Mouse (Mus musculus): Measurements from ENCODE around the gene Gcm1.

The Gcm1 gene

GRCm38 (mm10) chr9:78096376-78096775 lies 44.7 kb downstream of the Gcm1 start:
- CTCF ChIA-PET, result interaction anchor here (0.7 kb wide), 1 partner anchor 44 kb away, joined by 9 read pairs; no protein-coding TSS in a partner anchor

GRCm38 (mm10) chr9:78100956-78101355 lies 49.2 kb downstream of the Gcm1 start:
- CTCF ChIA-PET, result no interaction called here

DNA sequence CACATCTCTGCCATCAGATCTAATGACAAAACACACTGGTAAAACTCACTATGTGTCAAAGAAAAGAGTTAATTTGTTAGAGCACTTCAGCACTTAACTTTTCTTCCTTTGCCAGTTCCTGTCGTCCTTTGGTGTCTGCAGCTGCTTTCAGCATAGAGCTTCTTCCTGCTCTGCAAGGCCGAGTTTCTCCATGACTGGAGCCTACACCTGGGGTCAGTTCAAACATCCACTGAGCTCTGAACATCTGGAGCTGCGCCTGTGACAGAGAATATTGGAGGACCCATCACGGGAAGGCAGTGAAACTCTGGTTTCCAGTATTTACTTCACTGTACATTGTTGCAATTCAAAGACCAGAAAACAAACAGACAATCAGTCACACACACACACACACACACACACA lies 49.7 kb downstream of the Gcm1 start:
- CTCF ChIA-PET, result no interaction called here

GRCm38 (mm10) chr9:78103965-78104560 lies 52.3 kb downstream of the Gcm1 start:
- CTCF ChIA-PET, result no interaction called here

- CTCF ChIA-PET, result interaction anchor here (0.7 kb wide), 1 partner anchor 39 kb away, joined by 3 read pairs; no protein-coding TSS in a partner anchor
Observed at GRCm38 (mm10) chr9:78104973-78105372, 53.2 kb downstream of the Gcm1 start.

DNA sequence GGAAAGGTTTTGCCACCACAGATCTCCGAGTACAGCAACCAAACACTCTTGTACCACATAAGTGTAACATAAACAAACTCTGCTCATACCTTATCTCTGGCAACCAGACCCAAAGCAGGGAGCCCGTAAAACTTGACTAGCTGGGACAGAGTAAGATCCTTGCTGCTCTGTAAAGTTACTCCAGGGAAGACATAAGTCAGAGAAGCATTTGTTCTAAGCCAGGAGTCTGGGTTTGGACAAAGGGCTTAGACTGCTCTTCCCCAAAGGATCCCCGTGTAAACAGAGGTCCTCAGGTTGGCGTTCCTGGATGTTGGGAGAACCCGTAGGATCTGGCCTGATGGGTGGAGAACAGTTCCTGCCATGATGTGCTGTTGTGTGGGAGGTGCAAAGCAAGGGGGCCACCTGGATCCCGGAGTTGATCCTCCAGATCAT lies 53.8 kb downstream of the Gcm1 start:
- CTCF ChIA-PET, result interaction anchor here (0.7 kb wide), 1 partner anchor 39 kb away, joined by 3 read pairs; no protein-coding TSS in a partner anchor

DNA sequence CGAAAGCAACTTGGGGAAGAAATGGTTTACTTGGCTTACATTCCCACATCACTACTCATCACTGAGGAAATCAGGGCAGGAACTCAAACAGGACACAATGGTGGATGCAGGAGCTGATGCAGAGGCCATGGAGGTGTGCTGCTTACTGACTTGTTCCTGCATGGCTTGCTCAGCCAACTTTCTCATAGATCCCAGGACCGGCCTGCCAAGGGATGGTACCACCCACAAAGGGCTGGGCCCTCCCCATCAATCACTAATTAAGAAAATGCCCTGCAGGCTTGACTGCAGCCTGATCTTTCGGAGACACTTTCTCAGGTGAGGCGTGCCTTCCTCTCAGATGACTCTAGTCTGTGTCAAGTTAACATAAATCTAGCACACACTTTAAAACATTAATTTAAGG lies 55.1 kb downstream of the Gcm1 start:
- CTCF ChIA-PET, result no interaction called here

GRCm38 (mm10) chr9:78107582-78107911 lies 55.8 kb downstream of the Gcm1 start:
- CTCF ChIA-PET, result interaction anchor here (0.7 kb wide), 1 partner anchor 112 kb away, joined by 8 read pairs; no protein-coding TSS in a partner anchor

DNA sequence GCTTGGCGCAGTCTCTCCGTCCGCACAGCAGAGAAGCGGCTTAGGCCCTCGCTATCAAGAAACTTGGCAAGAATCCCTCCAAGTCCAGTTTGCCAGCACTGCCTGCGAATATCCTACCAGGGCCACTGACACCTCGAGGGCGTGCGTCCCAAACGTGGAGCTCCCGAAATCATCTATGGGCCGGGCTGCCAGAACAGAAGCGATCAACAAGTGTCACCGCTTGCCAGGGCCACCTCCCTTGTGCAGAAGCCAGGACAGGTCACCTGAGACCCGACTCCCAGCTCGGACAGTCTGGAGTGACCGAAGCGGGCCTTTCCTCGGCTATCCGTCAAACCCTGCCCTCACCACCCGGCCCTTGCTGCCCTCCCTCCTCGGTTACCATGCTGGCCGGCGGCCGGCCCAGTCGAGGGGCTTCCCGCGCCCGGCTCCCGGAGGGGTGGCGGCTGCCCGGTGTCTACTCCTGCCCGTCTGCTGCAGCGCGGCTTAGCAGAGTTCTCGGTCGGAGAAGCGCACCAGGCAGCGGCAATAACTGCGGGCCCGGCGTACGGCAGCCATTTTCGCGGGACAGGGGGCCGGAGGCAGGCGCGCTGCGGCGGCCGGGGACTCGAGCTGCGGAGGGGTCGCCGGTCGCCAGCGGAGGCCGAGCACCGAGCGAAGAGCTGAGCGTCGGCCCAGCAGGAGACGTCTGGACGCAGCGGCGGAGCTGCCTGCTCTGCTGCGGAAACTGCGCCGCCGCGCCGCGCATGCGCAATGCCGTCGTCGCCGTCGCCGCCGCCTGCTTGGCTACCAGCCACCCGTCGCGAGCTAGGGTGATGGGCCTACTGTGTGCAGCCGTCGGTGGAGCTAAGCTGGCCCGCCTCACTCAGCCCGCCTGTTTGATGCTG lies 56.4 kb downstream of the Gcm1 start:
- CTCF ChIA-PET, result interaction anchor here (0.7 kb wide), 1 partner anchor 113 kb away, joined by 8 read pairs; no protein-coding TSS in a partner anchor

- CTCF ChIA-PET, result interaction anchor here (0.8 kb wide), 1 partner anchor 193 kb away, joined by 4 read pairs; no protein-coding TSS in a partner anchor
Observed at GRCm38 (mm10) chr9:78108796-78109239, 57.1 kb downstream of the Gcm1 start, which contains the start of the genes Fbxo9 and Ick. Fbxo9 (minus strand) TSS chr9:78109065. Ick (plus strand) TSS chr9:78109192.

DNA sequence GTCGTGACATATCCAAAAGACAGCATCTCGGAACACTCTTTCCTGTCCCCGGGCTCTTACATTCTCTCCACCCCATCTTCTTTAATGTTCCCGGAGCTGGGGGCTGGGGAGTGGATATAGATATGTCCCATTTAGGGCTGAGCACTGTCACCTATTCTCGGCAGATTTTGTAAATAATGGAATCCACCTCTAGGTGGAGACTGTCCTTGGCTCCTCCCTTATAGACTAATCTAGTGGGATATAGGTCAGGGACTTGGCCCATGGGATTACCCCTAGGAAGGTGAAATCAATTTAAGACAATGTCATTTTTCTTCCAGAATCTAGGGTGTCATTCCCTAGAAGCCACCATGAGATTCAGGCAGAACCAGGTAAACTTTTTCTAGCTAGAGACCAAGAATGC lies 57.9 kb downstream of the Gcm1 start:
- CTCF ChIA-PET, result interaction anchor here (0.8 kb wide), 1 partner anchor 194 kb away, joined by 4 read pairs; no protein-coding TSS in a partner anchor

DNA sequence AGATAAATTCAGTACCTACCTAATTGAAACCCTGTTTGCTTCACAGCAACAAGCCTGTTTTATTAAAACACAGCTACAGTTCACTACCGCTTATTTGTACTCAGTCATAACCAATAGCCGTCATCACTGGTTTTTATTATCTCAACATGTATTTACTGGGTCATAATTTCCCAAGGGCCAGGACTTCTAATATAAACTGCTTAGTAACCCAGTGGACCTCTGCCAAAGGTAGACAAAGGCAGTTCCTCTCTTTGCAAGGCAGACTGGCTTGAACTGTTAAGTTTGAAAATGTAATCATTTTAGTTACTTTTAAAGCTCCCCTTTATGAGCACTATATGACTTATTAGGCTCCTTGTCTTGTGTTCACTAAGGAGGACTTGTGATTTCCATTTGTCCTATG lies 59.7 kb downstream of the Gcm1 start:
- CTCF ChIA-PET, result interaction anchor here (0.6 kb wide), 1 partner anchor 22 kb away, joined by 3 read pairs; no protein-coding TSS in a partner anchor

- CTCF ChIA-PET, result interaction anchor here (0.6 kb wide), 2 partner anchors 12 to 87 kb away, joined by 5 to 21 read pairs; no protein-coding TSS in a partner anchor
Observed at GRCm38 (mm10) chr9:78112770-78113537, 61.2 kb downstream of the Gcm1 start.

- CTCF ChIA-PET, result interaction anchor here (0.7 to 1.3 kb wide), 2 partner anchors 62 to 1796 kb away, joined by 4 read pairs; no protein-coding TSS in a partner anchor
Observed at GRCm38 (mm10) chr9:78113538-78113885, 61.8 kb downstream of the Gcm1 start.

Measured in spleen, embryonic (tissue).